Mouse (Mus musculus): Measurements from ENCODE around the gene Med12l. TPM values are rescaled to one million over a fixed set of nuclear protein-coding genes. Genes with fewer than 3 reads are reported as not detected.
A peak's percentile ranks its signal among the peaks of the same experiment; 100 is the strongest.

The Med12l gene
- polyA plus RNA-seq, 1 experiment from 2014 or later = 1.8 TPM

DNA sequence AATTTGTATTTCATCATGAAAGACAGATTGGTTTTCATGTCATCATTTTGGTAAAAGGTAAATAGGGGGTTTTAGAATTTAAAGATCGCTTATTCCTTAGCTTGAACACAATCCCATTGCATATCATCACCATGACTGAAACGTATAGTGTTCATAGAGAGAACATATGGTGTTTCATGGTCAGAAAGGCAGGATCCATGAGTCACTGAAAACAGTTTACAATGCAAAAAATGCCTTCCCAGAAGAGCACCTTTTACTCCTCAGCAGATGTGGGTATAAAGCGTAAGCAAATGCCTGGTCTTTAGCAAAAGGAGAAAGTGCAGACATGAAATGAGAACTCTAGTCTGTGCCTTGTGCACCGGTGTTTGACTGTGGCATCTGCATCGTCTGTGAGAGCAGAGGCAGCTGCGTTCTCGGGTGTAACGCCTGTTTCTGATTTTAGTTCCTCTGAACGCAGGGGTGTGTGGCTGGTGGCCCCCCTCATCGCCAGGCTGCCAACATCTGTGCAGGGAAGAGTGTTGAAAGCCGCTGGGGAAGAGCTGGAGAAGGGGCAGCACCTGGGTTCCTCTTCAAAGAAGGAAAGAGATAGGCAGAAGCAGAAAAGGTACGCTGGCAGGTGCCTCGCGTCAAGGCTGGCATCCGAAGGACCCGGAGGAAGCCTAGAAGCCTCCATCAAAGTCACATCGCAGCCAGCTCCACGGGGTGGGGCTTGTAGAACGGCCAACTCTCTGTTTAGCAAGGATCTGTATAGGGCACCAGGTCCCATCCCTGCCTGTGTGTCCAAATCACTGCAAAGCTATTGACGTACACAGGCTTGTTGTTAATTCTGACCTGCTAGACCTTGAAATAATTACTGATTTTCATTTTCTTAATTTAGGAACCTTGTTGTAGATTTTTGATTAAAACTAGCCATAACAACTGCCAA lies 252.4 kb downstream of the Med12l start:
- WGBS = 39% methylated on average over 20 of the region's 20 CpGs
- peak; percentile 44; the same call in 1 of the 2 replicates for ATAC-seq (ENCODE audit: low FRiP score, low read depth)

DNA sequence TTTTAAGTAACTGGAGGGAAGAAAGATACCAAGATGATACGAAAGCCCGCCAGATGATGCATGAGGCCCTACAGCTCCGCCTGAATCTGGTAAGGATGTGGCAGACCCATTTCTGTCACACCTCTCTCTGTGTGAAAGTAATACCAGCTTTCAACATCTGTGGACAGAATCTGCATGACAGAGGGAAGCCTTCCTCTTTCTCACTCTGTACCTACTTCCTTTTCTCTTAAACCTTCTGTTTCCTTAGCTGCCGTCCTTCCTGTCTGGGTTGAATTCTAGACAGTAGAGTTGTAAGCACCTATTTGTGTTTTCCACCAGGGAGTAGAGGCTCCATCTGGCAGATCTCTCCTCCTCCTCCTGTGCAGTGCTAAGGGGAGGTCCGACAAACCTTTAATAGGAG lies 255.1 kb downstream of the Med12l start:
- no peak overlapping the region for H3K27ac ChIP-seq

More for the DNA sequence above, 252.4 kb downstream of the Med12l start:
- H3K4me2 ChIP-seq (replicated peaks) = 0 out of 2 replicates have a peak overlapping the region, but pooled peaks have one; percentile 27
- H3K9me3 ChIP-seq = no peaks in the 10 kb centered on the region
- H3K27me3 ChIP-seq = no peaks in the 10 kb centered on the region
- H3K27ac ChIP-seq = no peak overlapping the region
- H3K36me3 ChIP-seq = no peaks in the 10 kb centered on the region
- H3K4me3 ChIP-seq = no peak overlapping the region
- peaks cover 14% of the 10 kb centered on the region for H3K4me1 ChIP-seq
- no peak overlapping the region for H3K9ac ChIP-seq

DNA sequence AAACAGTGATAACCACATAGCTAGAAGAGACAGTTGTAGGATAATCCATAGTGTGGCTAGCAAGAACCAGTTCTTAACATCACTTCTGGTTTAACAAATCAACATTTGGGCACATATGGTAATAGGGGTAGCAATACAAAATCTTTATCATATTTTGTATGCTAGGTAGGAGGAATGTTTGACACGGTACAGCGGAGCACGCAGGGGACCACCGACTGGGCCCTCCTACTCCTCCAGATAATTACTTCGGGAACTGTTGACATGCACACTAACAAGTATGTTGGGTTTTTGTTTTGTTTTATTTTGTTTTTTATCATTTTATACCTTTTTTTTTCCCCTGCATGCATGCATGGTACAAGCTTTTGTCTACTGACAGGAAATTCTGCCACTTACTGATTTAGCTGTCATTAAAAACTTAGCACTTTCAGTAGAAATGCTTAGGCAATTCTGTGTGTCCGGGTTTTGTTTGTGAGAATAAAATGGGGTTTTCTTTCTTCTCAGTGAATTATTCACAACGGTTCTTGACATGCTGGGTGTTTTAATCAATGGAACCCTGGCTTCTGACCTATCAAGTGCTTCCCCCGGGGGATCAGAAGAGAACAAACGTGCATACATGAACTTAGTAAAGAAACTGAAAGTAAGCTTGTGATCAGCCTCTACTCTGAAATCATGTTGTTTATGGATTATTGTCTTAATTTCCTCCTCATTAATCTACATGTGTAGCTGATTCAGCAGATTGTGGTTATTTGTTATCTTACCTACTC lies 256.3 kb downstream of the Med12l start:
- no peak overlapping the region for H3K9ac ChIP-seq
- no peaks in the 10 kb centered on the region for H3K36me3 ChIP-seq
- no peaks in the 10 kb centered on the region for H3K9me3 ChIP-seq
- no peak for ATAC-seq (ENCODE audit: low FRiP score, low read depth)
- no peaks in the 10 kb centered on the region for H3K27me3 ChIP-seq
- H3K27ac ChIP-seq = no peak overlapping the region
- no peak overlapping the region for H3K4me3 ChIP-seq
- 76% methylated on average over 9 of the region's 9 CpGs for WGBS
- H3K4me1 ChIP-seq = peaks cover 14% of the 10 kb centered on the region
- no peak overlapping the region for H3K4me2 ChIP-seq (replicated peaks)

More for the DNA sequence above, 255.1 kb downstream of the Med12l start:
- Histone ChIP-seq H3K4me1 (peaks cover 14% of the 10 kb centered on the region), H3K27me3 (no peaks in the 10 kb centered on the region), H3K9me3 (no peaks in the 10 kb centered on the region), H3K4me3 (no peak overlapping the region), H3K36me3 (no peaks in the 10 kb centered on the region), H3K9ac (no peak overlapping the region), H3K4me2 (replicated peaks) (no peak overlapping the region)
- 35% methylated on average over 5 of the region's 5 CpGs for WGBS
- no peak for ATAC-seq (ENCODE audit: low FRiP score, low read depth)

GRCm38 (mm10) chr3:59262704-59263103 lies 257.1 kb downstream of the Med12l start, which contains the start of gene P2ry12:
Gene P2ry12, minus strand, starts transcription at chr3:59262871.
- no peak within 1 kb of the TSS for H3K4me3 ChIP-seq
- H3K27ac ChIP-seq = no peak within 1 kb of the TSS
- ATAC-seq (ENCODE audit: low FRiP score, low read depth) = no peak
- H3K4me2 ChIP-seq (replicated peaks) = no peak within 1 kb of the TSS
- WGBS = 71% methylated on average over 7 of the region's 7 CpGs
- no peak within 1 kb of the TSS for H3K9ac ChIP-seq
- no peaks in the 10 kb centered on the region for H3K27me3 ChIP-seq
- H3K36me3 ChIP-seq = no peaks in the 10 kb centered on the region
- no peaks in the 10 kb centered on the region for H3K9me3 ChIP-seq
- H3K4me1 ChIP-seq = peaks cover 14% of the 10 kb centered on the region

DNA sequence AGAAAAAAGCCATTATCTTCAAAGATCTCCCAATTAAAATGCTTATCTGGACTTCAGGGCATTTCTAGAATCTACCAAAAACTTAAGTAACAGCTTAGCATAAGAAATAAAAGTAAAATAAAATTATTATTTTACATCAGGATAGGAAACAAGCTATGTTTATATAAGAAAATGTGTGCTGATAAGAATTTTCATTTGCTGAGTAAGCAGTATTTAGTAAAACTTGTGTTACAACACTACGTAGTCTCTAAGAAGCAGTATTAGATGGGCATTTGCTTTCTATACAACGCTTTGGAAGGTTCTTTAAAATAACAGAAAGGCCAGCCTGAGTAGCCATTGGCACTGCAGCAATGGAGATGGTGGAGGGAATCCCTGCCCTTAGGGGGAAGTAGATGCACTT lies 257.8 kb downstream of the Med12l start:
- ATAC-seq (ENCODE audit: low FRiP score, low read depth) = no peak
- 92% methylated on average over 2 of the region's 2 CpGs for WGBS
- Histone ChIP-seq H3K9me3 (no peaks in the 10 kb centered on the region), H3K4me3 (no peak overlapping the region), H3K36me3 (no peaks in the 10 kb centered on the region), H3K9ac (no peak overlapping the region), H3K4me1 (peaks cover 8% of the 10 kb centered on the region), H3K27me3 (no peaks in the 10 kb centered on the region), H3K27ac (no peak overlapping the region), H3K4me2 (replicated peaks) (no peak overlapping the region)

GRCm38 (mm10) chr3:59263988-59264387 lies 258.4 kb downstream of the Med12l start:
- 82% methylated on average over 3 of the region's 3 CpGs for WGBS
- no peak overlapping the region for H3K4me2 ChIP-seq (replicated peaks)
- H3K4me1 ChIP-seq = peaks cover 8% of the 10 kb centered on the region
- no peak overlapping the region for H3K27ac ChIP-seq
- H3K9me3 ChIP-seq = no peaks in the 10 kb centered on the region
- no peak overlapping the region for H3K9ac ChIP-seq
- H3K4me3 ChIP-seq = no peak overlapping the region
- no peaks in the 10 kb centered on the region for H3K36me3 ChIP-seq
- no peaks in the 10 kb centered on the region for H3K27me3 ChIP-seq
- no peak for ATAC-seq (ENCODE audit: low FRiP score, low read depth)

GRCm38 (mm10) chr3:59270811-59271210 lies 265.2 kb downstream of the Med12l start:
- ATAC-seq (ENCODE audit: low FRiP score, low read depth) = no peak
- 91% methylated on average over 6 of the region's 6 CpGs for WGBS

GRCm38 (mm10) chr3:59277502-59278253 lies 272.1 kb downstream of the Med12l start:
- ATAC-seq (ENCODE audit: low FRiP score, low read depth) = no peak
- no peak overlapping the region for H3K4me3 ChIP-seq
- H3K36me3 ChIP-seq = 0 out of 2 replicates have a peak, but pooled peaks cover 4% of the 10 kb centered on the region
- no peak overlapping the region for H3K27ac ChIP-seq
- no peaks in the 10 kb centered on the region for H3K4me1 ChIP-seq
- H3K9ac ChIP-seq = no peak overlapping the region
- H3K9me3 ChIP-seq = no peaks in the 10 kb centered on the region
- H3K27me3 ChIP-seq = no peaks in the 10 kb centered on the region
- 16% methylated on average over 3 of the region's 3 CpGs for WGBS
- H3K4me2 ChIP-seq (replicated peaks) = no peak overlapping the region

More at GRCm38 (mm10) chr3:59270811-59271210, 265.2 kb downstream of the Med12l start:
- Histone ChIP-seq H3K4me2 (replicated peaks) (no peak overlapping the region), H3K36me3 (no peaks in the 10 kb centered on the region), H3K27me3 (no peaks in the 10 kb centered on the region), H3K9ac (no peak overlapping the region), H3K27ac (no peak overlapping the region), H3K4me1 (no peaks in the 10 kb centered on the region), H3K9me3 (no peaks in the 10 kb centered on the region), H3K4me3 (no peak overlapping the region)

DNA sequence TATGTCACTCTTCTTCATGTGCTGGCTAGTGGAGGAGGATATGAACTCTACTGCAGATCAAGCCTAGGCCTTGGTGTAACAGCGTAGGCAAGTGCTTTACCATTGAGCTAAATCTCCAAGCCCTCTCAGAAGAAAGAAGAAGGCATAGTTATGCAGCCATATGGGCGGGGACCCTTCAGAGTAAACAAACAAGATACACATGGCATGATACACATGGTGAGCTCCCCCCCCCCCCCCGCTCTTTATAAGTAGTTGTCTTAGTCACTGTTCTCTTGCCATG lies 272.6 kb downstream of the Med12l start:
- no peak overlapping the region for H3K4me3 ChIP-seq
- no peaks in the 10 kb centered on the region for H3K9me3 ChIP-seq
- no peak for ATAC-seq (ENCODE audit: low FRiP score, low read depth)
- no peak overlapping the region for H3K27ac ChIP-seq
- H3K4me1 ChIP-seq = no peaks in the 10 kb centered on the region
- H3K36me3 ChIP-seq = 0 out of 2 replicates have a peak, but pooled peaks cover 4% of the 10 kb centered on the region
- no peak overlapping the region for H3K4me2 ChIP-seq (replicated peaks)
- H3K27me3 ChIP-seq = no peaks in the 10 kb centered on the region
- WGBS = 84% methylated on average over 3 of the region's 3 CpGs
- no peak overlapping the region for H3K9ac ChIP-seq

- Histone ChIP-seq H3K27ac (no peak overlapping the region), H3K9ac (no peak overlapping the region)
- no peak for ATAC-seq (ENCODE audit: low FRiP score, low read depth)
Observed at GRCm38 (mm10) chr3:59278620-59279019, 273.0 kb downstream of the Med12l start.

GRCm38 (mm10) chr3:59290551-59290950 lies 284.9 kb downstream of the Med12l start:
- ATAC-seq (ENCODE audit: low FRiP score, low read depth) = no peak
- WGBS = 54% methylated on average over 2 of the region's 2 CpGs

More at GRCm38 (mm10) chr3:59278620-59279019, 273.0 kb downstream of the Med12l start:
- Histone ChIP-seq H3K9me3 (no peaks in the 10 kb centered on the region), H3K4me2 (replicated peaks) (no peak overlapping the region), H3K4me1 (no peaks in the 10 kb centered on the region), H3K36me3 (0 out of 2 replicates have a peak, but pooled peaks cover 4% of the 10 kb centered on the region), H3K27me3 (no peaks in the 10 kb centered on the region), H3K4me3 (no peak overlapping the region)

More at GRCm38 (mm10) chr3:59290551-59290950, 284.9 kb downstream of the Med12l start:
- Histone ChIP-seq H3K36me3 (no peaks in the 10 kb centered on the region), H3K9ac (no peak overlapping the region), H3K9me3 (no peaks in the 10 kb centered on the region), H3K4me1 (no peaks in the 10 kb centered on the region), H3K27ac (no peak overlapping the region), H3K4me3 (no peak overlapping the region), H3K4me2 (replicated peaks) (no peak overlapping the region), H3K27me3 (no peaks in the 10 kb centered on the region)

Data from limb, embryonic 13.5 days (tissue).